Mouse (Mus musculus) erythroblast, embryonic 14.5 days (primary cell): ENCODE data around the gene Trim71.

Source experiments
- GATA1 ChIP-seq: IDR thresholded peaks from 2 replicates; pipeline ENCODE4 v1.6.1; 2012; ENCODE audit warnings: low read length, inconsistent platforms, mixed read lengths
- TAL1 ChIP-seq: IDR thresholded peaks from 3 replicates; pipeline ENCODE4 v1.6.1; 2012; ENCODE audit warnings: low read length, inconsistent platforms, mixed read lengths

- TF ChIP-seq GATA1, result no peak
- TF ChIP-seq TAL1, result no peak
Measured at GRCm38 (mm10) chr9:114465442-114465841, 98.7 kb downstream of the Trim71 start.
